Mouse (Mus musculus): ENCODE data around the gene Cdh13. TPM values are rescaled to one million over a fixed set of nuclear protein-coding genes. Genes with fewer than 3 reads are reported as not detected.

The Cdh13 gene
- polyA plus RNA-seq, 1 experiment = not detected

DNA sequence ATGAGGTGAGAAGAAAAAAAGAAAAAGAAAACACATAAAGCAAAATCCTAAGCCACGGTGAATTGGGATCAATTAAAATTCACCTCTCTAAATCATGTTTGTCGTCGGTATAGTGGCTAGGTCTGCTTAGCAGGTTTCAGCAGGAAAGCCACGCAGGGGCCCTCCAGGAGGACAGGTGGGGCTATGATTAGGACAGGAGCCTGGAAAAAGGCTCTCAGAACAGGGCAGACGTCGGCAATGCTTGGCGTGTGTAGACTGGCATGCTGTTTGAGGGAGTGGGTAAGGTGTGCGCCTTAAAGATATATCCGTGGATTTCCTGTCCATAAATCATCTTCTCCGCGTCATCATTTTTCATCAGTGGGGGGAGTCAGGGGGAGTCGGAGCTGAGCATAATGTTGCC is 32.9 kb downstream of the Cdh13 start:
- TF ChIP-seq TAL1 (IDR thresholded peaks at IDR 0.05; ENCODE audit: low read length) (no peak), GATA1 (IDR thresholded peaks at IDR 0.05; ENCODE audit: low read length) (no peak)
- Histone ChIP-seq H3K9me3 (ENCODE audit: control insufficient read depth, low read length) (peaks cover 59% of the 10 kb centered on the region), H3K27me3 (ENCODE audit: control insufficient read depth) (no peaks in the 10 kb centered on the region), H3K36me3 (ENCODE audit: control insufficient read depth) (no peaks in the 10 kb centered on the region), H3K4me1 (ENCODE audit: control insufficient read depth) (no peaks in the 10 kb centered on the region), H3K4me3 (replicated peaks) (no peak overlapping the region)

- no peaks in the 10 kb centered on the region for H3K36me3 ChIP-seq (ENCODE audit: control insufficient read depth)
- TF ChIP-seq GATA1 (IDR thresholded peaks at IDR 0.05; ENCODE audit: low read length) (no peak), TAL1 (IDR thresholded peaks at IDR 0.05; ENCODE audit: low read length) (no peak)
- H3K4me3 ChIP-seq (replicated peaks) = no peak overlapping the region
- peaks cover 55% of the 10 kb centered on the region for H3K9me3 ChIP-seq (ENCODE audit: control insufficient read depth, low read length)
- no peaks in the 10 kb centered on the region for H3K27me3 ChIP-seq (ENCODE audit: control insufficient read depth)
- H3K4me1 ChIP-seq (ENCODE audit: control insufficient read depth) = no peaks in the 10 kb centered on the region
These were observed 37.0 kb downstream of the Cdh13 start for GRCm38 (mm10) chr8:118320566-118320965.

DNA sequence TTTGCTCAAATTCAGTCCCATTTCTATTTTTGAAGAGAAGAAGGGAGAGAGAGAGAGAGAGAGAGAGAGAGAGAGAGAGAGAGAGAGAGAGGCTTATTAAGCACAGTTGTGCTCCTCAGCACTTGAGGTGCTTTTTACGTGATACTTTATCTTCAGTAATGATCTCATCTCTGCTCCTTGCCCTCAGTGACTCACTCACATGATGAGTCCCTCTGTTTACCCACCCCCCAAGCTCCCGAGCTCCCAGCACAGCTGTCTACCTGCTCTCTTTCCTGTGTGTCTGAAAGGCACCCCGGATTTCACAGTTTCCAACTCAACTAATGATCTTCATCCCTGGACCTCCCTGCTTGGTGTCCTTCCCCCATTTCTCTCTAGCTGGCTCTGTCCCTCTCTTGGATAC is 39.9 kb downstream of the Cdh13 start:
- Histone ChIP-seq H3K9me3 (ENCODE audit: control insufficient read depth, low read length) (peaks cover 38% of the 10 kb centered on the region), H3K4me1 (ENCODE audit: control insufficient read depth) (no peaks in the 10 kb centered on the region), H3K27me3 (ENCODE audit: control insufficient read depth) (no peaks in the 10 kb centered on the region), H3K36me3 (ENCODE audit: control insufficient read depth) (no peaks in the 10 kb centered on the region), H3K4me3 (replicated peaks) (no peak overlapping the region)
- TF ChIP-seq TAL1 (IDR thresholded peaks at IDR 0.05; ENCODE audit: low read length) (no peak), GATA1 (IDR thresholded peaks at IDR 0.05; ENCODE audit: low read length) (no peak)

GRCm38 (mm10) chr8:118334933-118335332 is 51.4 kb downstream of the Cdh13 start:
- TF ChIP-seq GATA1 (IDR thresholded peaks at IDR 0.05; ENCODE audit: low read length) (no peak), TAL1 (IDR thresholded peaks at IDR 0.05; ENCODE audit: low read length) (no peak)
- Histone ChIP-seq H3K4me1 (ENCODE audit: control insufficient read depth) (no peaks in the 10 kb centered on the region), H3K27me3 (ENCODE audit: control insufficient read depth) (no peaks in the 10 kb centered on the region), H3K4me3 (replicated peaks) (no peak overlapping the region), H3K36me3 (ENCODE audit: control insufficient read depth) (no peaks in the 10 kb centered on the region), H3K9me3 (ENCODE audit: control insufficient read depth, low read length) (peaks cover 71% of the 10 kb centered on the region)

DNA sequence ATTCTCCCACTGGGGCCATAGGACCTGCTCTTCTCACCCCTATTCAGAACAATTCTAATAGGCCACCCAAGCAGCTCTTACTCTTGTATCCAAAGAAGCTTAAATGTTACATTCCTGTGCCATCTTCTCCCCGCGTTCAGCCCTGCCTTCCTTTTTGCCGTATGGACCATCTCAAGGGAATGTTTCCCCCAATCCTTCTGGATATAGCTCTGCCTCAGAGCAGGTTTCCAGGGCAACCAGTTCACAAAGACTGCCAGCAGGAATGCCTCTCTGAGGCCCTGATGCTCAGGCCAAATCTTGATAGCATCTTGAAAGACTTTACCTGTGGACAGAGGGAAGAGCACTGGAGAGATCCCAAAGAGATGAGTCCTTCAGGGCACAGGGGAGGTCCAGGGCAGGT is 56.2 kb downstream of the Cdh13 start:
- TF ChIP-seq GATA1 (IDR thresholded peaks at IDR 0.05; ENCODE audit: low read length) = no peak
- no peak for TF ChIP-seq TAL1 (IDR thresholded peaks at IDR 0.05; ENCODE audit: low read length)
- Histone ChIP-seq H3K36me3 (ENCODE audit: control insufficient read depth) (no peaks in the 10 kb centered on the region), H3K9me3 (ENCODE audit: control insufficient read depth, low read length) (peaks cover 87% of the 10 kb centered on the region), H3K4me3 (replicated peaks) (no peak overlapping the region), H3K4me1 (ENCODE audit: control insufficient read depth) (no peaks in the 10 kb centered on the region), H3K27me3 (ENCODE audit: control insufficient read depth) (no peaks in the 10 kb centered on the region)

DNA sequence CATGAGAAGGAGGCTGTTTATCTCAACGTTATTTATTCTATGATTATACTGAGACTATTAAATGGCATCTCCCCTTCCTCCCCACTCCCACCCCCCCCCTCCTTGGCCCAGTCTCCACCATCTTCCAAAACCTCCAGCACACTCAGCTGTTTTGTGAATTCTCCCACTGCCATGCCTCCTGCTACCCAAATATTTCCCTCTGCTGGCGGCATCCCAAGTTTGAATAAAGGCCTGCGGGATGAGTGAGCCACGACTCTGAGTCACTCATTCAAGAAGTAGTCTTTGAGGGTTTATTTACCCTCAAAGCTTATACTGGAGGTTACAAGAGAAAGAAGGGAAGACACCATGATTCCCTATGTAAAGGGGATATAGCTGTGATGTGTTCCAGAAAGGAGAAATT is 59.7 kb downstream of the Cdh13 start:
- Histone ChIP-seq H3K4me3 (replicated peaks) (no peak overlapping the region), H3K36me3 (ENCODE audit: control insufficient read depth) (no peaks in the 10 kb centered on the region), H3K27me3 (ENCODE audit: control insufficient read depth) (no peaks in the 10 kb centered on the region), H3K4me1 (ENCODE audit: control insufficient read depth) (no peaks in the 10 kb centered on the region), H3K9me3 (ENCODE audit: control insufficient read depth, low read length) (peaks cover 79% of the 10 kb centered on the region)
- no peak for TF ChIP-seq TAL1 (IDR thresholded peaks at IDR 0.05; ENCODE audit: low read length)
- TF ChIP-seq GATA1 (IDR thresholded peaks at IDR 0.05; ENCODE audit: low read length) = no peak

DNA sequence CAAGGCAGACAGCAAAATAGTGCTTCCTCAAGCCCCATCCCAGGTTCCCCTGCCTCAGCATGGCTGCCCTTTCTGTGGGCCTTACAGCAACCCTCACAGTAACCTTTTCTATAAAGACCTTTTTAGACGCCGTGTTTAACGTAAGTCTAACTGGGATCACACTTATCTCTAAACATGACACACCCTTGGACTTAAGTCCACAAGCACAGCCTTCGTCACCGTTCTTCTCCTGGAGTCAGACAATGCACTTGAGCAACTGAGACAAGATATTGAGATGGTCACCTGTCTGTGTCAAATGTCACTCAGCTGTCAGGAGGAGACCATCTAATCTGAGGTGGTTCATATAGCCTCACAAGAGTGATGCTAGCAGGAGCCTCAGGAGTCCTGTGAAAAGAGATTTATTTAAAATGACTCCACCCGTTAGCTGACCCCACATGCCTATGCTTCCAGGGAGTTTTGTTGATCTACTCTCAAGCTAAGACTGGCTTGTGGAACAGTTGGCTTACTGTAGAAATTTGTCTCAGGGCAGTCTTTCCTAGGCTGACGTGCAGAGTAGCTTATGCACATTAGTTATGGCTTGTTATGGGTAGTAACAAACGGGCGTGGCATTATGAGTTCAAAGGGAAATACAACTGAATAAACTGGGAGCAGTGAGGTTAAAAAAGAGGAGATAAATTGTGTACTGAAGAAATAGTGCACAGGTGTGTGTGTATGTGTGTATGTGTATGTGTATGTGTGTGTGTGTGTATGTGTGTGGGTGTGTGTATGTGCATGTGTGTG is 65.4 kb downstream of the Cdh13 start:
- no peaks in the 10 kb centered on the region for H3K27me3 ChIP-seq (ENCODE audit: control insufficient read depth)
- TF ChIP-seq GATA1 (IDR thresholded peaks at IDR 0.05; ENCODE audit: low read length) (no peak), TAL1 (IDR thresholded peaks at IDR 0.05; ENCODE audit: low read length) (no peak)
- H3K36me3 ChIP-seq (ENCODE audit: control insufficient read depth) = no peaks in the 10 kb centered on the region
- H3K4me3 ChIP-seq (replicated peaks) = no peak overlapping the region
- H3K9me3 ChIP-seq (ENCODE audit: control insufficient read depth, low read length) = peaks cover 75% of the 10 kb centered on the region
- no peaks in the 10 kb centered on the region for H3K4me1 ChIP-seq (ENCODE audit: control insufficient read depth)

- no peaks in the 10 kb centered on the region for H3K4me1 ChIP-seq (ENCODE audit: control insufficient read depth)
- peaks cover 73% of the 10 kb centered on the region for H3K9me3 ChIP-seq (ENCODE audit: control insufficient read depth, low read length)
- no peak overlapping the region for H3K4me3 ChIP-seq (replicated peaks)
These were observed 66.6 kb downstream of the Cdh13 start for GRCm38 (mm10) chr8:118350136-118350535.

GRCm38 (mm10) chr8:118353022-118353421 is 69.5 kb downstream of the Cdh13 start:
- peaks cover 79% of the 10 kb centered on the region for H3K9me3 ChIP-seq (ENCODE audit: control insufficient read depth, low read length)
- no peak overlapping the region for H3K4me3 ChIP-seq (replicated peaks)
- no peaks in the 10 kb centered on the region for H3K36me3 ChIP-seq (ENCODE audit: control insufficient read depth)
- TF ChIP-seq TAL1 (IDR thresholded peaks at IDR 0.05; ENCODE audit: low read length) (no peak), GATA1 (IDR thresholded peaks at IDR 0.05; ENCODE audit: low read length) (no peak)
- H3K27me3 ChIP-seq (ENCODE audit: control insufficient read depth) = no peaks in the 10 kb centered on the region
- no peaks in the 10 kb centered on the region for H3K4me1 ChIP-seq (ENCODE audit: control insufficient read depth)

More at GRCm38 (mm10) chr8:118350136-118350535, 66.6 kb downstream of the Cdh13 start:
- Histone ChIP-seq H3K27me3 (ENCODE audit: control insufficient read depth) (no peaks in the 10 kb centered on the region), H3K36me3 (ENCODE audit: control insufficient read depth) (no peaks in the 10 kb centered on the region)
- TF ChIP-seq TAL1 (IDR thresholded peaks at IDR 0.05; ENCODE audit: low read length) (no peak), GATA1 (IDR thresholded peaks at IDR 0.05; ENCODE audit: low read length) (no peak)

All from erythroblast, embryonic 14.5 days (primary cell).